Mouse (Mus musculus): ENCODE results near the gene Gm4869.

The Gm4869 gene

DNA sequence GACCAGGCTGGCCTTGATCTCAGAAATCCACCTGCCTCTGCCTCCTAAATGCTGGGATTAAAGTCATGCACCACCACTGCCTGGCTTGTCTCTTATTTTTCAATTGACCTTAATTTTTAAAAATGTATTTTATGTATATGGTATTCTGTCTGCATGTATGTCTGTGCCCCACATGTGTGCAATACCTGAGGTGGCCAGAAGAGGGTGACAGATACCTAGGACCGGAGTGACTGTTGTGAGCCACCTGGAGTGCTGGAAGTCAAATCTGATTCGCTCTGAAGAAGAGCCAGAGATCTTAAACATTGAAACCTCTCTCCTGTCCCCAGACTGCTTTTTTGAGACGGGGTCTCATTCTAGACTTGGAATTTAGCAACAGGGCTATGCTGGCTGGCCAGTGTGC, 26.9 kb downstream of the Gm4869 start:
- peak; percentile 25 to 32 for DNase-seq

DNA sequence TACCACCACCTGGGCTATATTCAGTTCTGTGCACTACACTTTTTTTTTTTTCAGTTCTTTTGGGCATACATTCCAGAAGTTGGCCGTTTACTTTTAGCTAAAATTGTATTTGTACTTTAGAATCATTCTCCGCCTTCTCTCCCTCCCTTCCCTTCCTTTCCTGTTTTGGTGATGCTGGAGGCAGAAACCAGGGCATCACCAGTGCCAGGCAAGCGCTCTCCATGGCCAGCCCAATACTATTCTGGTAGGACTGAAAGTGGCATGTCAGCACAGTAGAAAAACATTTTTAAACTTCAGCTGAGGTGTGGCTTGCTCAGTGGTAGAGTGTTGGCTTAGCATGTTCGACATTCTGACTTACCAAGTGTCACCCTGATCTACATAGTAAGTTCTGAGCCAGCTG, 36.0 kb downstream of the Gm4869 start:
- DNase-seq = no peak

DNA sequence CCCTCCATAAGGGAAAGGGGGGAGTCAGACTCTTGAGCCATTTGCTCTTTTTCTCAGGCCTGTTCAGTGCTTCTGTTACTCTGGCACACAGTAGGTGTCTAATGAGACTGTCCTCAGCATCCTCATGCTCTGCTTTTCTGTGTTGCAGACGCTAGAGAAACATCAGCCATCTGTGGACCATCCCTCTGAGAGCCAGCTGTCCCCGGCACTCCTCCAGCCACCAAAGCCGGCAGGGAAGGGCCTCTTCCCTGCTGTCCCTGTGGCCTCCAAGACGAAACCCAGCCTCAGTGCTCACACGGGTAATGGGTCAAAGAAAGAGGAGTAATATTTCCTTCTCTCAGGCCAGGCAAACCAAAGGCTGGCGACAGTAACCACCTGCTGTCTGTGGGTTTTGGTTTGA, 45.7 kb downstream of the Gm4869 start:
- no peak for DNase-seq

DNA sequence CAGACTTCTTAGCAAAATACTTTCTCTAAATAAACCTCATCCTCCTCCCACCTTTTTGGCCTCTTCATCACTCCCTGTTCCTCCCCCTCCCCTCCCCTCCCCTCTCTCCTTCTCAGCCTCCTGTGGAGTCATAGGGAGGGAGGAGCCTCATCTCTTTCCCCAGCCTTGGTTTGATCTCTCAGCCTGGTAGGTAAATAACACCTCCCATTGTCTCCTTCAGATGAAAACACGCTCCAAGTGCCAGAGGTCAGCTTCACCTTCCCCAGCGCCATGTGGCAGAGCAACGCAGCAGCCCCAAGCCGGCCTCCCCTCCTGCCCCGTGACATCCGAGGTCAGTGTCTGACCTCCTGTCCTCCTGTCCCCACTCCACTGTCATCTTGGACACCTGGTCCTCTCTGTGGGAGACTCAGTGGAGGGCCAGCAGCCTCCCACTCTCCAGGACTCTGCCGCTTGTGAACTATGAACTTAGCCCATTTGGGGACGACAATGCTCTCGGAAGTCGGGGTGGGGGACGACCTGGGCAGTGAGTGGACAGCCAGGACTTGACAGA, 47.3 kb downstream of the Gm4869 start:
- no peak for DNase-seq

DNA sequence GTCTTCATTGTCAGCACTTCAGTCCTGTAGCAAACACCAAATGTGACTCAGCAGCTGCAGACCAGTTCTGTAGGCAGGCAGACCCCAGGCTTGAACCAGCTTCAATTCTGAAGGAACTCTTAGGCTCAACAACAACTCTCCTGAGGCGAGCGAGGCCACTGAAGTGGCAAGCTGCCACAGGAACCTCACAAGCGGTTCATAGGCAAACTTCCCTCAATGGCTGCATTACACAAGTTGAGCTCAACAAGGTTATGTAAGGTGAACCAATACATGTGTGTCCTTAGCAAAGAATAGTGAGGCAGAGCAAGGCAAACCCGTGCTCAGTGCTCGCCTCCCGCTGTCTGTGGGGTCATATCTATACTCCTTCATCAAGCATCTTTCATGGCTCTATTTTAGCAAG, 52.7 kb downstream of the Gm4869 start:
- no peak for DNase-seq

DNA sequence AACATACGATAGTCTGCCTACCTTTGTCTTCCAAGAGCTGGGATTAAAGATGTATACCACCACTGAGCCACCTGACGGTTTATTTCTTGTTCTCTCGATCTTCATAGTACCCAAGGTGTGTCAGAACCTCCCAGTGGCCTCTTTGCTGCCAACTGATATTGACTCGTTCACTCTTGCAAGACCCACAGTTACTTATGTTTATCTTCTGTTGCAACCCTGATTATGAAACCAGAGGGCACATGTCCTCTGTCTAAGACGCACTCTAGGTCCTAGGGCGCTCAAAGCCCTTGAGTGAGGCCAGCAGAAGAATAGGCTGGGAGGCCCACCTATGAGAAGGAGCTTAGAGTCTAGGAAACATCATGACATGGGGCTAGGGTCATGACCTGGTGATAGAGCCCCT, 55.3 kb downstream of the Gm4869 start:
- DNase-seq = no peak

DNA sequence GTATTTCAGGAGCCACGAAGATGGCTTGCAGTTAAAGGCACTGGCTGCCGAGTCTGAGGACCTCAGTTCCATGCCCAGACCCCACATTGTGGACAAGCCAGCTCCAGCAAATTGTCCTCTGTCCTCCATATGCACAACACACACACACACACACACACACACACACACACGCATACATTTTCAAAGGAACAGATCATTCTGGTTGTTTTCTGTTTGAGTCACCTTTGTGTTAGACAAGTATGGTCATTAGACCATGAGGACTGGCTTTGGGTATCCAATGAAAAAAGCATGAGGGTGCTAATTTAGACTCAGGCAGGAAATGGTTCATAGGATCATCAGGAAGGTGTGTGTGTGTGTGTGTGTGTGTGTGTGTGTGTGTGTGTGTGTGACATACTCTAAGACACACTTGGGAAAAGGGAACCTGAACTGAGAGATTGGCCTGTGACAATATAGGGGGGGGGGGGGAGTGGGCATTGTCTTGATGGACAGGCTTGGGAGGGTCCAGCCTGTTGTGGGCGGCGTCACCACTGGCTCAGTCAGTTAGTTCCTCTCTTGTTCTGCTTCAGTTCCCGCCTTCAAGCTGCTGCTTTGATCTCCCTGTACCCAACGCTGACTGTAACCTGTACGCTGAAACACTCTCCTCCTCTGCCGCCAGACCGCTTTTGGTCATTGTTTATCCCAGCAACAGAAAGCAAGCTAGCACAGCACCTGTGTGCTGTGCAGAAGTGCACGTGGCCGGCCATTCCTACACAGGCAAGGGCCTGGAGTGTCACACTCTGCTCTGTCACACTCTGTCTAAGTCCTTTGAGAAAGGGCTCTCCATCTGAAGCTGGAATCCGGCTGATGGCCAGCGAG, 56.8 kb downstream of the Gm4869 start:
- DNase-seq = peak in 1 of 2 experiments; percentile 30

DNA sequence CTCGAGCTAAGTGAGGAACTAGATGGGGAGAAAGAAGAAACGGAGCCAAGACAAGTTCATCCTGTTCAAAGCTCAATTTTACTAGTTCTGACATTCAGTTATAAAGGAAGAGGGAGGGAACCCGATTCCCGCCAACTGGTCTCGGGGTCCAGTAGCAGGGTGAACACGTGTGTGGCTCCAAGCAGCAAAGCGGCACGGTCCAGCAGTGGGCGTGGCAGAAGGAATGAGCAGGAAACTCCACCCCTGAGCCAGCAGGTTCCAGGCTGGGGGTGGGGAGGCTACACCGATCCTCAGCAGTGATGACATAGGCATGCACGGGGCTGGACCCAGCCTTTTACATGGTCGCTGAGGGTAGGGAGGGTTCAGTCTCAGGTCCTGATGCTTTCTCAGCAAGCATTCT, 57.5 kb downstream of the Gm4869 start:
- DNase-seq = peak in 1 of 2 experiments; percentile 47

DNA sequence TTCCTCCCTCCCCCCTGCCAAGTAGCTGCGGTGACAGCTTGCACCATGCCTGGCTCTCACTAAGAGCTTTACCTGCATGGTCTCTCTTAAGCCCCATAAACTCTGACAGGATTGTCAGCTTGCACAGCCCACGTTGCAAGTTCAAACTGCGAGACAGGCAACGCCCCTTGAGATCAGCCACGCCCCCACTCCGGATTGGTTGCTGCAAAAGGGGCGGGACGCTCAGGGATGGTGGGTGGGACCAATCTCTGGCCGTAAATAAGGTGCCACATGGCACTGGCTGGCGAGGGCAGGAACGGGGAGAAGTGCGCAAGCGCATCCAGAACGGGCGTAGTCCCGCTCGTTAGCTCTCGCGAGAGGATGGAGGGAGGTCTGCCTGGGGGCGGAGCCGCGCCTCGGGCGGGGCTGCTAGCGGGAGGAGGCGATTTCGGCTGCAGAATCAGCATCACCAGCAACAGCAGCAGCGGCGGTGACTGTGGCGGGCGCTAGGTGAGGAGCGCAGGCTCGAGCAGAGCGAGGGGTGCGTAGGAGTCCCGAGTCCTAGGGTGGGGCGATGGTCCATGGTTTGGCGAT, 59.8 kb downstream of the Gm4869 start, which contains the start of gene Chst12:
TSS of gene Chst12 (plus strand) at position 343 of the 573 bp plus-strand sequence.
- DNase-seq = peak; percentile 99 to 100

DNA sequence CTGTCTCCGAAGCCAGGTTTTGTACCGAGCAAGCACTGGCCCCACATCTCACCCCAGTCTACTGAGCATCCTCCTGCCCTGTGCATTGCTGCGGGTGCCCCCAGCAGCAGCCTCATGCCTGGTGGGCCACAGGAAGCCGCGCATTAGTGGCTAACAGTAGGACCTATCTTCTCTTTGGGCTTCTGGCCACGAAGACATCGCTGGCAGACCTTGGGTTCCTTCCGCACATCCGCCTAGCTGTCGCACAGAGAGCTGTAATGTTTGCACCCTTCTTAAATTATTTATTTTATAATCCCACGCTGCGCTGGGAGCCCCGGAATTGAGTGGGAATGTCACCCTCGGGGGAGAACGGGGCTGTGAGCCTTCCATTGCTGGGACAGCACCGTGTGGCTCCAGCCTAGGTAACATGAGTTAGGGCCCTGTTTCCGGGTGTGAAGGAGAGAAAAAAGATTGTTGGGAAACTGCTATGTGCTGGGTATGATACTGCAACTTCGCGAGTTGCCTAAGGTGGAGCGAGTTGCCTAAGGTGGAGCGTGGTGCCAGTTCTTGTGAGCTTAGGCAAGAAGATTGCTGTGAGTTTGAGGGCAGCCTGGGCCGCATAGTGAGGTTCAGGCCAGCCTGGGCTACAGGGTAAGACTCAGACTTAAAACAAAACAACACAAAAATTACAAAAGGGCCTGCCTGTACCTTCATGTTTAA, 60.8 kb downstream of the Gm4869 start:
- peak; percentile 38 to 39 for DNase-seq

DNA sequence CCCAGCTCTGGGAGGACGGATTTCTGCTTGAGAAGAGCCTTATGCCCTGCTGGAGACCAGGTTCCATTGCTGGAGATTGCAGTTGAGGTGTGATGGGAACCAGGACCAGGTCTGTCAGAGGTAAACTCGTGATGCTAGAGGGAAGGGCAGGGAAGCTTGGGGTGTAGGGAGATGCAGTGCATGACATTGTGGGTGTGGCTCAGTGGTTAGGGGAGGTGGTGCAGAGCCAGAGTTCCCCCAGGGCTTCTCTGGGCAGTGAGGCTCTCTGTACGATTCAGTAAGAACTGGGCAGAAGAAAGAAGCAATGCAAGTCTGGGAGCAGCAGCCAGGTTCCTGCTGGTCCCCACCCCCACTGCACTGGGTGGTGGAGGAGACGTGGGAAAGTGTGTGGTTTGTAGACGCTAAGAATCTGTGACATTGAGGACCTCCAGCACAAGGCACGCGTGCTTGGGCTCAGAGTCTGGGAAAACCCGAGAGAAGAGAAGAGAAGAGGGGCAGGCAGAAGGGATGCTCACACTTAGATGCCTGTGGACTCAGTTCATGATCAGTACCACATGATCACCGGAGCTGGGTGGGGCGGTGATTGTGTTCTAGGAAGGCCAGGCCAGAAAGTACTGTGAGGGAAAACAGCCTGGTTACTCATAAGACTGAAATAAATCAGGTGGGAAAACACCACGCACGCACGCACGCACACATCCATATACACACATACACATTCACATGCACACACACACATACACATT, 62.2 kb downstream of the Gm4869 start:
- DNase-seq = no peak

DNA sequence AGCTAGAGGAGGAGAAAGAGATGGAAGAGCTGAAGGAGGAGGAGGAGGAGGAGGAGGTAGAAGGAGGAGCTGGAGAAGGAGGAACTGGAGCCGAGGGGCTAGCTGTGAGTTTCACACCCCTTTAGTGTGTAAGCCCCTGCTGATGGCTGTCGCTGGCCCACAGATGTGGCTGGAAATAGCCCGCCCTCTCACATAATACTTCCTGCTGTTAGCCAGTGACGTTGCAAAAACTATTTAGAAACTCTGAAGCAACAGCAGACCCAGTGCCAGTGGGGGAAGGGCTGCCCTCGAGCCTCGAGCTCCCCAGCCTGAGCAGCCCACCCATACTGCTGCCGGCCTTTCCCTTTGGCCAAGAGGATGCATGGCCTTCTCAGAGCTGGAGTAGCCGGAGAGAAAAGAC, 63.2 kb downstream of the Gm4869 start:
- DNase-seq = no peak

DNA sequence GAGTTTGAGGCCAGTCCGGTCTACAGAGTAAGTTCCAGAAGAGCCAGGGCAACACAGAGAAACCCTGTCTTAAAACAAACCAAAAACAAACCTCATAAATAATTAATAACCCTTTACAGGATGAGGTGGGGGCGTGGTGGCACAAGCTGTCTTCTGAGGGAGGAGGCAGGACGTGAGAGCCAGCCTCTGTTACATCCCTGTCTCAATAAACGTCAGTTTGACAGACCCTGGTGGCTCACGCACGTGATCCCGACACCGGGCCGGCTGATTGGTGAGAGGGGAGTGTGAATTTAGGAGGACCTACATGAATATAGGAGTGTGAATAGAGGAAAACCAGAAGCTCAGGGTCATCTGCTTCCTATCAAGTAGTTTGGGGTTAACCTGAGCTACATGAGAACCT, 63.8 kb downstream of the Gm4869 start:
- no peak for DNase-seq

DNA sequence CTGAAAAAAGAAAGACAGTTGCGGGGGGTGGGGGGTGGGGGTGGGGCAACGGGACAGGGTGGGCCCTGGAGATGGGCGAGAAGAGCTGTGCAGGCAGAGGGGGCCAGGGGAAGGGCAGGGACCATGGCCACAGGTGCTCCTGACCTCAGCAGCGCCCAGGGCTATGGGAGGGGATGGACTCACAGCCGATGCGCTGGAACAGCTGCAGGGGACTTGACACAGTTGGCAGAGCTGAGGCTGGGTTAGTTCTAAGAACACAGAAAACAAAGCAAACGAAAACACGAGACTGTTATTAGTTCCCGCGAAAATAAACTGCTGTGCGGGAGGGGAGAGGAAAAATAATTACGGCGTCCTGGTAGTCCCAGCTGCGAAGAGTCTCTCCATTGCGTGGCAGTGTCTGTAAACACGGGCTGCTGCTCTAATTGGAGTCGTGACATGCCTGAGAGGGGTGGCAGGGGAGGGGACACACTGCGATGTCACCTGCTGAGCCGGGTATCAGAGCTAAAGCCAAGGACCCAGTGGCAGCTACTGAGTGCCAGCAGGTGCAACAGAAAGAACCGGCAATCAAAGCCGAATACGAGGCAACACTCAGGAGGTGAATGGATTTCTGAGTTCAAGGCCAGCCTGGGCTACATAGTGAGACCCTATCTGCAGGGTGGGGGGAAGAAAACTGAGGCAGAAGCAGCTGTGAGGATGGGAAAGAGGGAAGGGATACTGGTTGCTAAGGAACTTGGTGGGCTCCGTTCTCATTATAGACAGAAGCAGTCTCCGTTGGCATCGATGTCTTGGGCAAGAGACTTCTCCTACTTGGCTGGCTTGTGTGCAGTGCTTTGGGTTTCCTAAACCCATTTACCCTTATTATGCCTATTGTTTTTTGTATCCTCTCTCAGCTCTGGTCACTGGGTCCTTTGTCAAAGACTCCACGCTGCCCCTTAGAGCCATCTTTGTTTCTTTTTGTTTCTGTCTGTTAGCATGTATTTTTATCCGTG, 64.9 kb downstream of the Gm4869 start:
- no peak for DNase-seq

DNA sequence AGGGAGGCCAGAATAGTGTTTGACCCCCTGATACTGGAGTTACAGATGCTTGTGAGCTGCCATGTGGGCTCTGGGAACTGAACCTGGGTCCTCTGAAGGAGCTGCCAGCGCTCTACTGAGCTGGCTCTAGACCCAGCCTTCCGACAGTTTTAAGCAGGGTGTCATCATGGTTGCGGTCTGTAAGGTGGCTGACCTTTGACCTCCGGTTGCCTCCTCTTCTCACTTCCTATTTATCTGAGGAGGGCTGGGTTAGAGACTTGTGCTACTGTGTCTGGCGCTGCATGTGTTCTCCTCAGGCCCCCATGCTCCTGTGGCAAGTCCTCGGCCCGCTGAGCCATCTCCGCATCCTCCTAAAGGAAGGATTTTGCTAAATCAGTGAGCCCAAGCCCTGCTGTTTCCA, 68.5 kb downstream of the Gm4869 start:
- DNase-seq = no peak

DNA sequence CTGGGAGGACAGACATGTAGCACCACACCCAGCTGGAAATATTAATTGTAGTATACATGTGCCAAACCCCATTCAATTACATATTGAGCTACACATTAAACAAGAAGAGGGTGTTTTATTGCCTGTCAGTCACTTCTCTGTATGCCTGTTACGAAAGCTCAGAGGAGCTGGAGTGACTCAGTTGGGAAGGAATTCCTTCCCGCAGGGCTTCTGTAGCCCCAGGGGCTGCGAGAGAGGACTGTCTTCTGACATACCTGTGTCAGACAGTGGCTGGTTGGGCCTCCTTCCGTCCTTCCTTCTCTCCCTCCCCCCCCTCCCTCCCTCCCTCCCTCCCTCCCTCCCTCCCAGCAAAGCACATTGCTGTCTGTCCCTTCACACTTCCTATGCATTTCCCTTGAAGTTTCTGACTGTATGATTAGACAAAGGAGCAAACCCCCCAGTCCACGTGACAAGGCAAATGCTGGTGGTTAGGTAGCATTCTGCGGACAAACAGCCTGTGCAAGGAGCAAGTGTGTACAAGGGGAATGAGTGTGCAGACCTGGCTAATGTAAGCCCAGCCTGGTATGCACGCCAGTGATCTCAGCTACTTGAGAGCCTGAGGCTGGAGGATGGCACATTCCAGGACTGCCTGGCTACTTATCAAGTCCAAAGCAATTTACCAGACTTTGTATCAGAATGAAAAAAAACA, 69.5 kb downstream of the Gm4869 start:
- DNase-seq = no peak

DNA sequence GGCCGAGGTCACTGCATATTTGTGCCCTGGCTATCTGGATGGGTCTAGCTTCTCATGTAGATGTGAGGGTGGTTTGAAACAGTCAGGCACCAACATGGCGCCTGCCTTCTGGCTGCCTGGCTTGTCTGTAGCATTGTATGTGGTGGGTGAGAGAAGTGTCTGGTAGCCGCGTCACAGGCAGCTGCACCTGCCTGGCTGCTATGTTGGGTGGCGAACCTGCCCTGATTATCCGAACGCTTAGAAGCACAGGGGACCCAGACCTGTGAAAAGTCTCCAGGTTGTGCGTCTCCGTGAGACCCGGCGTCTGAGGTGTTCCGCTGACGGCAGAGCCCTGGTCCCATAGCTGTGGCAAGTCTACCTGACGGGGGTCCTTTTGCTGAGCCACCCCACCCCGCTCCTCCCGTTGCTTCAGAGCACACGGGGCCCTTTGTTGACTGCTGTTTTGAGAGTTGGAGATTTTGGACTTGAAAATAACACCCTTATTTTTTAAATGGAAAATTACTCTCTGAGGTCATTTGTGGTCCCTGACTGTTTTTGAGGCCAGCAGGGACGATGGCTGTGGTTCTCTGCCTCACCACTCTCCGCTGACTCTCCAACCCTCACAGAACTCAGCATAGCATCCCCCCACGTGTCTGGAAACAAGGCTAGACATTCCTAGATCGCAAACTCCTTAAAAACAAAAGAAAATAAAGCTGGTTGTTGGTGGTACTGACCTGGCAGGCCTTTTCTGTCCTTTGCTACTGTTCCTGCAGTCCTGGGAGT, 71.9 kb downstream of the Gm4869 start:
- DNase-seq = no peak

DNA sequence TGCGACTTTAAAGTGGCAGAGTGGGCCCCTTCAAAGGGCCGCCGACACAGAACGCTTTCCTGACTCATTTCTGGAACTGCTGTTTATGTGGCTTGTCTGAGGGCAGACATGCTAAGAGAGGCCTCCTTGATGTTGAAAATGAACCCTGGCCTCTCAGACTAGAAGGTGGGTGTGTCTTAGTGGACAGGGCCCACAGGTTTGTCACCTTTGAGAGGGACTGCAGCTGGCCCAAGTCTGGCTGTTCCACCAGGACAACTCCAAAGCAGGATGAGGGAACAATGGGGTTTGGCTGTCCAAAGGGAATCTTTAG, 72.4 kb downstream of the Gm4869 start:
- DNase-seq = no peak

DNA sequence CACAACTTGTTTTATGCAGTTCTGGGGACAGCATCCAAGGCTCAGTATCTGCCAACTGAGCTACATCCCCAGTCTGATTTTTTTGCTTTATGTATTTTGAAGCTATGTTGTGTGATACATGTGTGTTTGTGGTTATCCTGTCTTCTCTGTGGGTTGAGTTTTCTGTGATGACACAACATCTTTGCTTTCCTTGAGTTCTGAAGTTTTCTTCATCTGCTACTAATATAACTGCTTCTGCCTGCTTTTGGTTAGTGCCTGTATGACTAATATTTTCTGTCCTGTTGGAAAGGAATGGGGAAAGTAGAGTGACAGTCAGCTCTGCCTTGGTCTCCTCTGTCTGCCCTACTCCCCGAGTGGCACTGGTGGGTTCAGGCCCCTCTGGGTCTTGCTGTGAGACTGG, 75.8 kb downstream of the Gm4869 start:
- DNase-seq = no peak

DNA sequence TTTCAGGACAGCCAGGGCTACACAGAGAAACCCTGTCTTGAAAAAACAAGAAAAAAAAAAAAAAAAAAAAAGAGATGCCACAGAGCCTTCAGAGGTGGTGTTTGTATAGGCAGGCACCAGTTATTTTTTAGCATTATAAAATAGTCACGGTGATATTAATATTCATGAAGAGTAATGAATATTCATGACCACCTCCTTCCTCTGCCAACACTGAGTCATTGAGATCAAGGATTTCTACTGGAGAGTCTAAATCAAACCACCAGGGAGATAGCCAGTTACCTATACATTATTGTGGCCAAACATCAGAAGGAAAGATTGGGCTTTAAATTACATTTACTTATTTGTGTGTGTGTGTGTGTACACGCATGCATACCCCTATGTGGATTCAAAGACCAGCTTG, 81.3 kb downstream of the Gm4869 start:
- no peak for DNase-seq
